Mouse (Mus musculus): ENCODE measurements around the gene Narf. TPM values are rescaled to one million over a fixed set of nuclear protein-coding genes. Genes with fewer than 3 reads are reported as not detected.

Gene Narf
- polyA plus RNA-seq (2015; fragmentation: Nextera tagmentation; extraction: Ambion mirVana): 85.9 and 99.1 TPM in 2 replicates

DNA sequence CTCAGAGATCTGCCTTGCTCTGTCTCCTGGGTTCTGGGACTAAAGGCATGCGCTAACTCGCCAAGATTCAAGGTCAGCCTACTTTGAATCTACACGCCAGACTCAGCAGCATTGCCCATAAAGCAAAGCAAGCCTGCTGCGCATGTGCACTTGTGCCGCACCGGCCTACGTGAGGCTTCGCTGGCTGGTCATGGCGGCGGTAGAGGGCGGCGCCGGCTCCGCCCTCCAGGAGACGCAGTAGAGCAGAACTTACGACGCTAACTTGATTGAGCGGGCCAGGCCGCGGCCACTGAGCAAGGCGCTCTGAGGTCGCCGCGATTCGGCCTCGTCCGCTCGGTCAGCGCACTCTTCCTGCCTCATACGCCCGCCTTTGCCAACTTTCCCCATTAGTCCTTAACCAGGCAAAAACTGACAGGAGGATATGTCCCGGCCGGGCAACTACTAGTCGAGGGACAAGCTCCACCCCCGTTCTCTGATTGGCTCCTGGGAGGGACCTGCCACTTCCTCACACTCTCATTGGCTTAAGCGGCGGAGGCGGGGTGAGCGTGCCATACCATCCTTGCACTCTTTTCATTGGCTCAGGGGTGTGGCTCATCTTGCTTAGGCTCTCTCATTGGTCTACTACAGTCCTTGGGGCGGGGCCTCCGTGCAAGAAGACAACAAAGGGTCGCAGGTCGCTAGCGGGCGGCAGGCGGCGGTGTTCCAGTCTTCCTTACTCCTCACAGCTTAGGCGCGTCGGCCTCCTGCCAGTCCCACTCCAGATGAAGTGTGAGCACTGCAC is at the start of gene Narf:
Gene Narf (plus strand): TSS at position 690 of the 781 bp plus-strand sequence.
- Histone ChIP-seq H3K9me3 (replicated peaks) (no peaks in the 10 kb centered on the region), H3K4me2 (peak within 1 kb of the TSS; percentile 65), H3K27ac (replicated peaks) (peak within 1 kb of the TSS; percentile 100), H3K4me3 (replicated peaks) (peak within 1 kb of the TSS; percentile 55), H3K36me3 (peaks cover 9% of the 10 kb centered on the region), H3K27me3 (replicated peaks) (no peaks in the 10 kb centered on the region), H3K4me1 (peaks cover 40% of the 10 kb centered on the region), H3K9ac (replicated peaks) (peak within 1 kb of the TSS; percentile 72)
- ATAC-seq (ENCODE audit: low FRiP score): peak; percentile 100
- under 1% methylated on average over 50 of the region's 50 CpGs for WGBS

DNA sequence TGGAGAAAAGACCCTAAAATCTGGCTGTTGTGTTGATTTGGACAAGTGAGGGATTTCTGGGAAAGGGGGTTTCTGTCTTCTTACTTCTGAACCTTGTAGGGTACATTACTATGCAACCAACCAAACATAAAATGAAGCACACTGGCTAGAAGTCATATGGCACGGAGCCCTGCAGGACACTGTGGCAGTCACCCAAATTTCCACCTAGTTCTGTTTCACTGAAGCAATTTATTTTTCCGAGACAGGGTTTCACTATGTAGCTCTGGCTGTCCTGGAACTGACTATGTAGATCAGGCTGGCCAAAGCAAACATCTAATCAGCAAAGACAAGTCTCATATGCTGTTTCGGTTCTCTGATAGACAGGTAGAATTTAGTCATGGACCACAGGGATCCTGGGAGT is 47.4 kb upstream of the Narf start:
- no peak for ATAC-seq (ENCODE audit: low FRiP score)
- H3K4me3 ChIP-seq (replicated peaks): no peak overlapping the region
- H3K27me3 ChIP-seq (replicated peaks): no peaks in the 10 kb centered on the region
- no peaks in the 10 kb centered on the region for H3K9me3 ChIP-seq (replicated peaks)
- peaks cover 20% of the 10 kb centered on the region for H3K36me3 ChIP-seq
- no peaks in the 10 kb centered on the region for H3K4me1 ChIP-seq
- H3K4me2 ChIP-seq: no peak overlapping the region
- no peak overlapping the region for H3K27ac ChIP-seq (replicated peaks)
- WGBS: 75% methylated on average over 3 of the region's 3 CpGs
- H3K9ac ChIP-seq (replicated peaks): no peak overlapping the region

DNA sequence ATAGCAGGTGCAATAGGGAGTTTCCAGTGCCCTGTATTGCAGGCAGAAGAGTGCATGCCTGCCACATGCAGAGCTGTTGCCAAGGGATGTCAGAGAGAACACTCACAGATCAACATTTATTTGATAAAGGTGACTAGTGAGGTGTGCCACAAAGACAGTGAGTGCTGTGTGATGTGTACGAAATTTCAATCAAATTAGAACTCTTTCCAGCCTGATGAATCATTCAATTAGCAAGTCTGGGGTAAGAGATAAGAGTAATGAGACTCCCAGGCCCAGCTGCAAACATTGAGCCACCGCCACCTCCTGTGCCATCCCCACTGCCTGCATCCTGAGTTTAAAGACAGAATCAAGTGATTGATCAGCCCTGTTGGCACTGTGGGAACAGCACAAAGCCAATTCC is 44.3 kb upstream of the Narf start:
- peaks cover 36% of the 10 kb centered on the region for H3K36me3 ChIP-seq
- H3K9me3 ChIP-seq (replicated peaks): no peaks in the 10 kb centered on the region
- H3K4me3 ChIP-seq (replicated peaks): no peak overlapping the region
- H3K9ac ChIP-seq (replicated peaks): no peak overlapping the region
- H3K27ac ChIP-seq (replicated peaks): no peak overlapping the region
- ATAC-seq (ENCODE audit: low FRiP score): no peak
- H3K4me2 ChIP-seq: no peak overlapping the region
- H3K4me1 ChIP-seq: no peaks in the 10 kb centered on the region
- H3K27me3 ChIP-seq (replicated peaks): no peaks in the 10 kb centered on the region
- 73% methylated on average over 2 of the region's 2 CpGs for WGBS

DNA sequence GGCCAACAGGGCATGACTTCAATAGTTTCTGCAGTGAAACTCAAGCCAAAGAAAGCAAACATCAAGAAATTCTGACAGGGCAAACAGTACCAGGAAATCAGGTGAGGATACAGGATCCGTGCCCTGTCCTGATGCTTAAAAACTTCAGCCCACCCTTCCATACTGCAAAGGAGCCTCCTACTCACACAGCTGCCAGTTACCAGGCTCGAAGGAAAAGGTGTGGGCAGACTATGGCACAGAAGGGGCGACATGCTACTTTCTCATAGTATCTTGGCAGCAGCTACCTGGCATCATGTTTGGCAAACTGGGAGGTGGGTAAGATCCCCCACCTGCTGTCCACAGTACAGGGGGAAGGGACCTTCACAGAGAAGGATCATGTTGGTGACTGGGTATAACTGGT is 43.6 kb upstream of the Narf start:
- Histone ChIP-seq H3K27ac (replicated peaks) (no peak overlapping the region), H3K9ac (replicated peaks) (no peak overlapping the region), H3K27me3 (replicated peaks) (no peaks in the 10 kb centered on the region), H3K9me3 (replicated peaks) (no peaks in the 10 kb centered on the region), H3K4me1 (no peaks in the 10 kb centered on the region), H3K4me3 (replicated peaks) (no peak overlapping the region), H3K4me2 (no peak overlapping the region), H3K36me3 (peaks cover 36% of the 10 kb centered on the region)
- WGBS: 87% methylated on average over 3 of the region's 3 CpGs
- no peak for ATAC-seq (ENCODE audit: low FRiP score)

DNA sequence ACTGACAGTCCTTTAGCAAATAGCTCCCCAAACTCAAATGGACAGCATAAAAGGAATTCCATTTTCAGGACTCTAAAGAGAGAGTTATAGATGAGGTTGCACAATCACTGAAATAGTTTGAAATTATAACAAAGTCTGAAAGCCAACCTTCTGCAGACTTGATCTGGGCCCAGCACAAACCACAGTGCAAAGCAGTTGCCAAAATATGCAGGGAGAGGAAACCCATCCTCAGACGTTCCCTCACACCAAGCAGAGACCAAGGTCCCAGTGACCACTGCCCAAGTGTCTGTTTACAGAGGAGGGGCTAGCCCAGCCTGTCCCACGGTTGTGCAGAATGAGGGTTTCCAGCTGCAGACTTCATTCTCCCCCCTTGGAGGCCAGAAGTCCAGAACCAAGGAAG is 38.4 kb upstream of the Narf start:
- Histone ChIP-seq H3K4me3 (replicated peaks) (no peak overlapping the region), H3K9ac (replicated peaks) (no peak overlapping the region), H3K4me1 (peaks cover 7% of the 10 kb centered on the region), H3K4me2 (no peak overlapping the region), H3K9me3 (replicated peaks) (no peaks in the 10 kb centered on the region), H3K36me3 (peaks cover 39% of the 10 kb centered on the region), H3K27me3 (replicated peaks) (no peaks in the 10 kb centered on the region), H3K27ac (replicated peaks) (no peak overlapping the region)
- no peak for ATAC-seq (ENCODE audit: low FRiP score)
- 62% methylated on average over 2 of the region's 2 CpGs for WGBS

DNA sequence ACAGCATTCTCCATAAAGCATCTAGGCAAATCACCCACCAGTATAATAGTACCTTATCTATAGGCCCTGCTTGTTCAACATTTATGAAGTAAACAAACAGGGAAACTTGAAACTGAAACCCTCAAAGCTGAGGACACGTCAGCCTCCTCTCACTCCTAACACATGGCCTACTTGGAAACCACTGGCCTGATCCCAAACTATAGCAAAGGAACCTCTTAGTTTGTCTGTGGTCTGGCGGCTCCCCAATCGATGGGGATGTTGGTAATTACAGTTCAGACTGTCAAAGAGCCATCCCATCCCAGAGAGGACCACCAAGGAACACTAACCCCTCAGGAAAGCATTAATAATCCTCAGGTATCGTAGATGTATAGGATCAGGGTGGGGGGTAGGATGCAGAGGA is 37.2 kb upstream of the Narf start:
- Histone ChIP-seq H3K4me1 (peaks cover 10% of the 10 kb centered on the region), H3K4me2 (no peak overlapping the region), H3K9ac (replicated peaks) (no peak overlapping the region), H3K27me3 (replicated peaks) (no peaks in the 10 kb centered on the region), H3K4me3 (replicated peaks) (no peak overlapping the region), H3K27ac (replicated peaks) (no peak overlapping the region), H3K36me3 (peaks cover 30% of the 10 kb centered on the region), H3K9me3 (replicated peaks) (no peaks in the 10 kb centered on the region)
- ATAC-seq (ENCODE audit: low FRiP score): no peak
- 73% methylated on average over 4 of the region's 4 CpGs for WGBS

DNA sequence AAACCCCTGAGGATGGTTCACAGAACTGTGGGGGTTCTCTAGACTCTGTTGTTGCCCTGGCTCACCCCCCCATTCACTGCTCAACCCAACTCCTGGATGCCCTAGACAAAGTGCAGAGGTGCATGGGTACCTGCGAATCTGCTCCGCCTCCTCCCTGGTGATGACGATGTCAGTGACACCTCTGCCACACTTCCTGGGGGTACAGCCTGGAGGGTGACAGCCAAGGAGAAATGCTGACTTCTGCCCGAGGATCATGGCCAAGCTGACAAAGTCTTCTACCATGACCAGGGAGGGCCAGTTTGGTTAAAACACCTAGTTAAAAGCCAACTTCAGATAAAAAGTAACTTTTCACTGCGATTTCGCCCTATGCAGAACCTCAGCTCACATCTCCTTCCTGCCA is 36.3 kb upstream of the Narf start:
- Histone ChIP-seq H3K4me3 (replicated peaks) (no peak overlapping the region), H3K4me1 (peaks cover 14% of the 10 kb centered on the region), H3K36me3 (peaks cover 23% of the 10 kb centered on the region), H3K27me3 (replicated peaks) (no peaks in the 10 kb centered on the region), H3K4me2 (no peak overlapping the region), H3K9ac (replicated peaks) (no peak overlapping the region), H3K27ac (replicated peaks) (no peak overlapping the region), H3K9me3 (replicated peaks) (no peaks in the 10 kb centered on the region)
- no peak for ATAC-seq (ENCODE audit: low FRiP score)
- WGBS: 95% methylated on average over 6 of the region's 6 CpGs

DNA sequence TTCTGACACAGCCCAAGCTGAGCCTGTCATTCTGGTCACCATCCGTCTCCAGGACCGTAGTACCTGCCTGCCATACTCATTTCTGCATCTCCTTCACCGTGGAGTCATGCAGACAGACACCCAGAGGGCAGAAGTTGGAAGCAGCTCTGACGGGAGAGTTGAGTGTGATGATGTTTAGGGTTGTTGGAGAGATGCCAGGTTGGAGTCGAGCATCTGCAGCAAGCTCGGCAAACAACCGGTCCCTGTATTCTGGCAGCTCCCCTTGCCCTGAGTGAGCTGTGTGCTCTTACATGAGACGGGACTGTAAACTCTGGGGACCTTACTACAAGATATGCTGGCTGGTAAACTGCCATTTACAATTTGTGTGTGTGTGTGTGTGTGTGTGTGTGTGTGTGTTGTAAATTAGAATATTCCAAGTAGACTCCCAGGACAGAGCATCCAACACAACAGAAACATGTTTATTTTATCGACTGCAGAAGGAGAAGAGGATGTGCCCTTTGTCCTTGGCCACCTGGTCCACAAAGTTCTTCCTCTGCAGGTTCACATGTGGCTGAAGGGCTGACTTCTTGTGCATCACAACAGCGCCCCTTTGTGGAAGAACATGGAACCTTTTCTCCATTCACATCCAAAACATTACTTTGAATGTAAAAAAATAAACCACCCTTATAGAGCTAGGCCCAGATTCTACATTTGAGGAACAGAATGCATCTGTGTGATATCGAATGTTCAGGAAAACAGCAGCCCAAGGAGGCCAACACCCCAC is 35.4 kb upstream of the Narf start:
- Histone ChIP-seq H3K9ac (replicated peaks) (no peak overlapping the region), H3K27ac (replicated peaks) (no peak overlapping the region), H3K4me1 (peaks cover 14% of the 10 kb centered on the region), H3K27me3 (replicated peaks) (no peaks in the 10 kb centered on the region), H3K9me3 (replicated peaks) (no peaks in the 10 kb centered on the region), H3K4me2 (no peak overlapping the region), H3K4me3 (replicated peaks) (no peak overlapping the region), H3K36me3 (peaks cover 16% of the 10 kb centered on the region; the same call in 1 of the 2 replicates)
- WGBS: 51% methylated on average over 11 of the region's 11 CpGs
- ATAC-seq (ENCODE audit: low FRiP score): no peak

DNA sequence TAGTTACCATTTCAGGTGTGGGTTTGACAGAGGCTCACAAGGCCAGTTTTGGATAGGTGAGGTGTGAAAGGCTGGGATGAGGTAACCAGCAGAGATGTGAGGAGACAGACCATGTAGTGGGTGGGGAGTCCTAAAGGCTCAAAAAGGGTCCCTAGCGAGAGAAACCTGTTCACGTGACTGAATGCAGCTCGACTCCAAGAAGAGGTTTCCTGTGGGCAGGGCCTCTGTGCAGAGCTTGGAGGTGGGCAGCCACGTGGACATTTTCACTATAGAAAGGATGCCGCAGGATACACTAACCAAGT is 33.2 kb upstream of the Narf start:
- WGBS: 0% methylated on average over 5 of the region's 5 CpGs
- H3K4me1 ChIP-seq: peaks cover 14% of the 10 kb centered on the region
- no peak for ATAC-seq (ENCODE audit: low FRiP score)
- H3K27ac ChIP-seq (replicated peaks): peak overlapping the region; percentile 91
- peak overlapping the region; percentile 59 for H3K4me2 ChIP-seq
- H3K9me3 ChIP-seq (replicated peaks): no peaks in the 10 kb centered on the region
- H3K4me3 ChIP-seq (replicated peaks): peak overlapping the region; percentile 68
- H3K9ac ChIP-seq (replicated peaks): 0 out of 2 replicates have a peak overlapping the region, but pooled peaks have one; percentile 67
- no peaks in the 10 kb centered on the region for H3K27me3 ChIP-seq (replicated peaks)
- peaks cover 21% of the 10 kb centered on the region for H3K36me3 ChIP-seq

DNA sequence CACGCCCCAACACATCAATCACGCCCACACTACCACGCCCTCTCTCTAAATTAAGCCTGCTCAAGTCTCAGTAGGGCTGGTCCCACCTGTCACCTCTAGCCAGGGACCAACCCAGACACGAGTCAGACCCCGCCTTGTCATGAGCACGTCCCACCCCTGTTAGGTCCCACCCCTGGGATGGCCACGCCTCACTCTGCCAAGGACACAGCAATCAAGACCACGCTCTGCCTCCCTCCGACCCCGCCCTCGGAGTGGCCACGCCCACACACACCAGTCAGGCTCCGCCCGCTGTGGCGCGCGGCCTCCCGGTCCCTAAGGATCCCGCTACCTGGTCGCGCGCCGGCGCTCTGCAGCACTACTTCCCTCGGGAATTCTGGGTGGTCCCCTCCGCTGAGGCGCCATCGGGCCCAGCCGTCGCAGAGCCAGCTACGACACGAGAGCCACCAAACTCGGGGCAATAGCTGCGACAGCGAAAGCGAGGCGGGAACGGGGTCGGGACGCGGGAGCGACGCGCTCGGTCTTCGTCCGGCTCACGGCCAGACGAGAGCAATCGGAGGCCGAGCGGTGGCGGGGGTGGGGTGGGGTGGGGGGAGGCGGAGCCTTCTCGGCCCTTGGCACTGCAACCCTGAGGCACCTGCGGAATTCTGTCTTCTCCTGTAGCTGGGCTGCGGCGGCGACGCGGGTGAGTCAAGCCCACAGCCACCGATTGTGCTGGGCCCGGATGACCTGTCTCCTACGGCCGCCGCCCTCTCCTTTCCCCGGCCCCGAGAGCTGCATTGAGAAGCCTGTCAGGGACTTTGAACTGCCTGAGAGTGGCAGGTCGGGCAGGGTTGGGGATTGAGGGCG is 32.7 kb upstream of the Narf start, which contains the start of the genes Hexdc and Ogfod3:
Gene Hexdc (plus strand): TSS at position 273 of the 846 bp plus-strand sequence.
Gene Ogfod3 (minus strand): TSS at position 551 of the 846 bp plus-strand sequence.
- no peaks in the 10 kb centered on the region for H3K27me3 ChIP-seq (replicated peaks)
- no peaks in the 10 kb centered on the region for H3K9me3 ChIP-seq (replicated peaks)
- peaks cover 19% of the 10 kb centered on the region for H3K36me3 ChIP-seq
- peak within 1 kb of the TSS; percentile 68 for H3K4me3 ChIP-seq (replicated peaks)
- peak within 1 kb of the TSS; percentile 59 for H3K4me2 ChIP-seq
- peak within 1 kb of the TSS; percentile 67 for H3K9ac ChIP-seq (replicated peaks)
- H3K27ac ChIP-seq (replicated peaks): peak within 1 kb of the TSS; percentile 91
- peaks cover 14% of the 10 kb centered on the region for H3K4me1 ChIP-seq
- ATAC-seq (ENCODE audit: low FRiP score): peak; percentile 98
- under 1% methylated on average over 70 of the region's 70 CpGs for WGBS

DNA sequence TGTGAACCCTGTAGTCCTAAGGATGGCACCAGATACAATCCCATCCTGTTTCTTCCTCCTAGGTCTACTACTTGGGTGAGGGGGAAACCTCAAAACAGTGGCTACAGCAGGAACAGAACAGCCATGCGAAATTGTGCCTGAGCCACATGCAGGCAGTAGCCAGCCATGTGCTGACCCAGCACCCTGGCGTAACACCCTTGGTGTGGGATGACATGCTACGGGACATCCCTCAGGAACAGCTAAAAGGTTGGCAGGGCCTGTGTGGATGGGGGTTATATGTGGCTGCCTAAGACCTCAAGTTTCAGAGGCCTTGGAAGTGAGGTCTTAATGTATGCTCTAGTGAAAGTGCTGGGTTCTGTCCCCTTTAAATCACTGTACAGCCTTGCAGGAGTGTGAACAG is 20.2 kb upstream of the Narf start:
- Histone ChIP-seq H3K9ac (replicated peaks) (no peak overlapping the region), H3K4me1 (no peaks in the 10 kb centered on the region), H3K9me3 (replicated peaks) (no peaks in the 10 kb centered on the region), H3K4me2 (no peak overlapping the region), H3K27me3 (replicated peaks) (no peaks in the 10 kb centered on the region), H3K27ac (replicated peaks) (no peak overlapping the region), H3K4me3 (replicated peaks) (no peak overlapping the region), H3K36me3 (peaks cover 68% of the 10 kb centered on the region)
- ATAC-seq (ENCODE audit: low FRiP score): no peak
- WGBS: 96% methylated on average over 3 of the region's 3 CpGs

Measured in neural tube, embryonic 15.5 days (tissue).